Mouse (Mus musculus): ENCODE data around the gene Met. TPM values are rescaled to one million over a fixed set of nuclear protein-coding genes. Genes with fewer than 3 reads are reported as not detected.
A peak's percentile ranks its signal among the peaks of the same experiment; 100 is the strongest.

Met gene
- total RNA-seq, 2 experiments from 2014 or later: 61.3 to 69.3 TPM

- intact Hi-C loops (cut with DNase I): no loop called here
- DNase-seq: no peak
Observed at GRCm38 (mm10) chr6:17545480-17545879, 81.9 kb downstream of the Met start.

- intact Hi-C loops (cut with DNase I): no loop called here
- no peak for DNase-seq
Observed at GRCm38 (mm10) chr6:17546341-17546740, 82.7 kb downstream of the Met start.

GRCm38 (mm10) chr6:17546825-17547224, 83.2 kb downstream of the Met start:
- intact Hi-C loops (cut with DNase I): no loop called here
- no peak for DNase-seq

- peak; percentile 7 for DNase-seq
- intact Hi-C loops (cut with DNase I): no loop called here
Observed at GRCm38 (mm10) chr6:17548786-17549185, 85.2 kb downstream of the Met start.

GRCm38 (mm10) chr6:17549645-17550044, 86.0 kb downstream of the Met start:
- intact Hi-C loops (cut with DNase I): no loop called here
- no peak for DNase-seq

- intact Hi-C loops (cut with DNase I): no loop called here
- DNase-seq: peak; percentile 49
Observed at GRCm38 (mm10) chr6:17554263-17554662, 90.7 kb downstream of the Met start.

GRCm38 (mm10) chr6:17554757-17555156, 91.2 kb downstream of the Met start:
- intact Hi-C loops (cut with DNase I): no loop called here
- peak; percentile 42 for DNase-seq

- intact Hi-C loops (cut with DNase I): no loop called here
Observed at GRCm38 (mm10) chr6:17555719-17556118, 92.1 kb downstream of the Met start.

GRCm38 (mm10) chr6:17559657-17560056, 96.1 kb downstream of the Met start:
- DNase-seq: no peak
- intact Hi-C loops (cut with DNase I): no loop called here

More at GRCm38 (mm10) chr6:17555719-17556118, 92.1 kb downstream of the Met start:
- DNase-seq: no peak

- intact Hi-C loops (cut with DNase I): no loop called here
- DNase-seq: no peak
Observed at GRCm38 (mm10) chr6:17561347-17561746, 97.7 kb downstream of the Met start.

GRCm38 (mm10) chr6:17561886-17562285, 98.3 kb downstream of the Met start:
- no peak for DNase-seq

GRCm38 (mm10) chr6:17562472-17563088, 99.0 kb downstream of the Met start:
- peak; percentile 4 for DNase-seq
- intact Hi-C loops (cut with DNase I): no loop called here

More at GRCm38 (mm10) chr6:17561886-17562285, 98.3 kb downstream of the Met start:
- intact Hi-C loops (cut with DNase I): no loop called here

- intact Hi-C loops (cut with DNase I): no loop called here
- no peak for DNase-seq
Observed at GRCm38 (mm10) chr6:17568702-17569352, 105.2 kb downstream of the Met start.

GRCm38 (mm10) chr6:17573227-17573626, 109.6 kb downstream of the Met start:
- DNase-seq: no peak
- intact Hi-C loops (cut with DNase I): no loop called here

- intact Hi-C loops (cut with DNase I): no loop called here
- DNase-seq: no peak
Observed at GRCm38 (mm10) chr6:17573732-17574131, 110.1 kb downstream of the Met start.

- DNase-seq: no peak
- intact Hi-C loops (cut with DNase I): no loop called here
Observed at GRCm38 (mm10) chr6:17578092-17578760, 114.6 kb downstream of the Met start.

- no peak for DNase-seq
- intact Hi-C loops (cut with DNase I): loop anchor here (10.0 kb wide), 1 partner anchor 116 kb away; the partner anchor contains the start of gene Met
Observed at GRCm38 (mm10) chr6:17580349-17580748, 116.7 kb downstream of the Met start.

- DNase-seq: peak; percentile 66
- intact Hi-C loops (cut with DNase I): loop anchor here (10.0 kb wide), 1 partner anchor 119 kb away; the partner anchor contains the start of gene Met
Observed at GRCm38 (mm10) chr6:17583982-17584381, 120.4 kb downstream of the Met start.

GRCm38 (mm10) chr6:17589049-17589952, 125.7 kb downstream of the Met start:
- intact Hi-C loops (cut with DNase I): loop anchor here (2.0 to 10.0 kb wide), 3 partner anchors 124 to 482 kb away; partner anchors contain the start of gene Met

GRCm38 (mm10) chr6:17589953-17590627, 126.5 kb downstream of the Met start:
- no peak for DNase-seq
- intact Hi-C loops (cut with DNase I): loop anchor here (2.0 to 10.0 kb wide), 4 partner anchors 125 to 563 kb away; partner anchors contain the start of gene Met

More at GRCm38 (mm10) chr6:17589049-17589952, 125.7 kb downstream of the Met start:
- peak; percentile 76 for DNase-seq
